Mouse (Mus musculus) forebrain, embryonic 14.5 days (tissue): ENCODE measurements at regions not wholly inside any gene's neighbourhood (a gene's known extent, or its start where the extent isn't known, plus 50 kb on each side); places are given as distances from the start of the nearest gene placed in this dataset.

Experiments used
- ATAC-seq: fragments of 200-750 bp; cut with Nextera tagmentation; 2 replicates; pipeline ENCODE4 v1.8.0; 2017; ENCODE audit warnings: mild to moderate bottlenecking, moderate library complexity
- DNase-seq: peaks from one replicate; pipeline ENCODE4 v3.0.0-alpha.2; 2015; ENCODE audit warnings: low spot score
- H3K27ac ChIP-seq: fragments of 300-500 bp; sonication (generic); 2 replicates; pipeline ENCODE4 v1.5.1; 2014; ENCODE audit warnings: low read depth, mild to moderate bottlenecking, control low read depth, low read length, moderate library complexity
- H3K27me3 ChIP-seq: fragments of 300-500 bp; sonication (generic); replicated peaks from 2 replicates; pipeline ENCODE4 v1.6.1; 2014; ENCODE audit warnings: low read length, control low read depth, mixed read lengths; ENCODE audit not compliant: control insufficient read depth, insufficient read depth
- H3K36me3 ChIP-seq: fragments of 300-500 bp; sonication (generic); 2 replicates; pipeline ENCODE4 v1.6.1; 2014; ENCODE audit warnings: low read length, control low read depth; ENCODE audit not compliant: control insufficient read depth, insufficient read depth
- H3K4me1 ChIP-seq: fragments of 300-500 bp; sonication (generic); 2 replicates; pipeline ENCODE4 v1.6.1; 2014; ENCODE audit warnings: antibody characterized with exemption, low read length, control low read depth; ENCODE audit not compliant: control insufficient read depth, insufficient read depth
- H3K4me2 ChIP-seq: fragments of 300-500 bp; sonication (generic); 2 replicates; pipeline ENCODE4 v1.6.1; 2014; ENCODE audit warnings: mild to moderate bottlenecking, control low read depth, low read length
- H3K4me3 ChIP-seq: fragments of 300-500 bp; sonication (generic); 2 replicates; pipeline ENCODE4 v1.5.1; 2014; ENCODE audit warnings: low read depth, low read length, control low read depth
- H3K9ac ChIP-seq: fragments of 300-500 bp; sonication (generic); 2 replicates; pipeline ENCODE4 v1.6.1; 2014; ENCODE audit warnings: mild to moderate bottlenecking, low read length, control low read depth, moderate library complexity
- H3K9me3 ChIP-seq: fragments of 300-500 bp; sonication (generic); replicated peaks from 2 replicates; pipeline ENCODE4 v1.6.1; 2016; ENCODE audit warnings: low read length, control low read depth, mixed read lengths; ENCODE audit not compliant: control insufficient read depth
- WGBS: fragments of 180-500 bp; shearing (Covaris S2); extraction: QIAGEN DNeasy Blood & Tissue Kit; methylation state at CpG from one replicate; pipeline ENCODE4 v1.1.7; 2014; 5-methylcytosine and 5-hydroxymethylcytosine counted together

- Histone ChIP-seq H3K4me1 (no peaks in the 10 kb centered on the region), H3K27ac (no peak overlapping the region), H3K9me3 (no peaks in the 10 kb centered on the region), H3K4me3 (no peak overlapping the region), H3K36me3 (no peaks in the 10 kb centered on the region), H3K27me3 (no peaks in the 10 kb centered on the region), H3K4me2 (no peak overlapping the region), H3K9ac (no peak overlapping the region)
- WGBS, result 90% methylated on average over 4 of the region's 4 CpGs
- no peak for ATAC-seq
- no peak for DNase-seq
Observed at GRCm38 (mm10) chr5:125915857-125916256, 384.3 kb downstream of the Tmem132b start.

GRCm38 (mm10) chr5:125920965-125921364, 389.4 kb downstream of the Tmem132b start:
- Histone ChIP-seq H3K4me2 (no peak overlapping the region), H3K4me1 (no peaks in the 10 kb centered on the region), H3K9me3 (no peaks in the 10 kb centered on the region), H3K4me3 (no peak overlapping the region), H3K27ac (no peak overlapping the region; the same call in 1 of the 2 replicates), H3K9ac (no peak overlapping the region), H3K36me3 (no peaks in the 10 kb centered on the region), H3K27me3 (no peaks in the 10 kb centered on the region)
- 3% methylated on average over 11 of the region's 11 CpGs for WGBS
- ATAC-seq, result peak; percentile 70
- DNase-seq, result peak; percentile 71

- Histone ChIP-seq H3K9ac (no peak overlapping the region), H3K36me3 (no peaks in the 10 kb centered on the region), H3K4me2 (no peak overlapping the region), H3K27ac (no peak overlapping the region), H3K4me1 (no peaks in the 10 kb centered on the region), H3K9me3 (no peaks in the 10 kb centered on the region), H3K4me3 (no peak overlapping the region), H3K27me3 (no peaks in the 10 kb centered on the region)
- ATAC-seq (no peak), DNase-seq (peak; percentile 20)
- 57% methylated on average over 7 of the region's 7 CpGs for WGBS
Observed at GRCm38 (mm10) chr5:125925856-125926497, 394.4 kb downstream of the Tmem132b start.

- Histone ChIP-seq H3K4me2 (no peak overlapping the region), H3K36me3 (no peaks in the 10 kb centered on the region), H3K4me1 (no peaks in the 10 kb centered on the region), H3K27ac (no peak overlapping the region), H3K9me3 (no peaks in the 10 kb centered on the region), H3K9ac (no peak overlapping the region), H3K27me3 (no peaks in the 10 kb centered on the region), H3K4me3 (no peak overlapping the region)
- no peak for ATAC-seq
- WGBS, result 75% methylated on average over 4 of the region's 4 CpGs
- DNase-seq, result peak; percentile 49
Observed at GRCm38 (mm10) chr5:125931502-125931901, 399.9 kb downstream of the Tmem132b start.

GRCm38 (mm10) chr5:125939416-125939815, 407.8 kb downstream of the Tmem132b start:
- Histone ChIP-seq H3K9ac (no peak overlapping the region), H3K4me2 (no peak overlapping the region), H3K4me1 (no peaks in the 10 kb centered on the region), H3K4me3 (no peak overlapping the region), H3K9me3 (no peaks in the 10 kb centered on the region; the same call in 1 of the 2 replicates), H3K27ac (no peak overlapping the region), H3K36me3 (no peaks in the 10 kb centered on the region), H3K27me3 (no peaks in the 10 kb centered on the region)
- 98% methylated on average over 3 of the region's 3 CpGs for WGBS
- no peak for ATAC-seq
- no peak for DNase-seq

- Histone ChIP-seq H3K27me3 (no peaks in the 10 kb centered on the region), H3K4me3 (no peak overlapping the region), H3K9ac (no peak overlapping the region), H3K27ac (no peak overlapping the region), H3K4me2 (no peak overlapping the region), H3K36me3 (no peaks in the 10 kb centered on the region), H3K4me1 (no peaks in the 10 kb centered on the region), H3K9me3 (no peaks in the 10 kb centered on the region)
- WGBS, result 29% methylated on average over 4 of the region's 4 CpGs
- DNase-seq (peak; percentile 65), ATAC-seq (0 out of 2 replicates have a peak, but pooled peaks have one; percentile 57)
Observed at GRCm38 (mm10) chr5:125946729-125947128, 415.2 kb downstream of the Tmem132b start.

- Histone ChIP-seq H3K27me3 (no peaks in the 10 kb centered on the region), H3K4me1 (no peaks in the 10 kb centered on the region), H3K4me3 (no peak overlapping the region), H3K9ac (no peak overlapping the region), H3K4me2 (no peak overlapping the region), H3K36me3 (no peaks in the 10 kb centered on the region), H3K9me3 (no peaks in the 10 kb centered on the region; the same call in 1 of the 2 replicates), H3K27ac (no peak overlapping the region)
- no peak for ATAC-seq
- no peak for DNase-seq
- 50% methylated on average over 6 of the region's 6 CpGs for WGBS
Observed at GRCm38 (mm10) chr5:125951641-125952040, 420.1 kb downstream of the Tmem132b start.

- no peaks in the 10 kb centered on the region for H3K27me3 ChIP-seq
- no peak overlapping the region for H3K4me2 ChIP-seq
- 78% methylated on average over 8 of the region's 8 CpGs for WGBS
- H3K36me3 ChIP-seq, result no peaks in the 10 kb centered on the region
- no peak overlapping the region for H3K4me3 ChIP-seq
- ATAC-seq (no peak), DNase-seq (no peak)
- H3K27ac ChIP-seq, result no peak overlapping the region
- no peaks in the 10 kb centered on the region for H3K9me3 ChIP-seq
- no peaks in the 10 kb centered on the region for H3K4me1 ChIP-seq
- no peak overlapping the region for H3K9ac ChIP-seq
Observed at GRCm38 (mm10) chr5:125964039-125964438, 432.5 kb downstream of the Tmem132b start.

- no peaks in the 10 kb centered on the region for H3K4me1 ChIP-seq
- no peak overlapping the region for H3K4me2 ChIP-seq
- no peaks in the 10 kb centered on the region for H3K27me3 ChIP-seq
- no peak overlapping the region for H3K9ac ChIP-seq
- 72% methylated on average over 4 of the region's 4 CpGs for WGBS
- H3K36me3 ChIP-seq, result no peaks in the 10 kb centered on the region
- ATAC-seq (no peak), DNase-seq (peak; percentile 28)
- H3K9me3 ChIP-seq, result no peaks in the 10 kb centered on the region
- no peak overlapping the region for H3K27ac ChIP-seq
- no peak overlapping the region for H3K4me3 ChIP-seq
Observed at GRCm38 (mm10) chr5:125968151-125968550, 436.6 kb downstream of the Tmem132b start.
